Mouse (Mus musculus) spleen, adult 12 weeks (tissue): ENCODE data around the gene Exoc4.

Experiments
- DNase-seq: peaks from one replicate; pipeline ENCODE4 v3.0.0; 2022; ENCODE audit warnings: low spot score

Exoc4 gene

DNA sequence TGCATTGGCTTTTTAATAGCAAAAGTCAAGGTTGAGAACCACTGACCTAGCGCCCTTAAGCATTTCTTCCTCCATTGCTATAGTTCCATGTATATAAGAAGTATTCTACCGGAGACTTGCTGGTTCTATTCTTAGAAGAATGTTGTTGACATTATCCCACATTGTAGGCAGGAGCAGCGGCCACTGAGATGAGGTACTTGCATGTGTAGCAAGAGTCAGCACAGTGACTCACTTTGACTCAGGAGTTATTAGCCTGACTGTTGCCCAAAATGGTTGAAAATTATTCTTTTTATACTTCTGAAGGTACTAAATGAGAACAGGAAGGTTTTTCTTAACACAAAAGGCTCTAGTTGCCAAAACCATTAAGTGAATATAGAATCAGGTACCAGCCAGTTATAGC lies 620.4 kb downstream of the Exoc4 start:
- no peak for DNase-seq

DNA sequence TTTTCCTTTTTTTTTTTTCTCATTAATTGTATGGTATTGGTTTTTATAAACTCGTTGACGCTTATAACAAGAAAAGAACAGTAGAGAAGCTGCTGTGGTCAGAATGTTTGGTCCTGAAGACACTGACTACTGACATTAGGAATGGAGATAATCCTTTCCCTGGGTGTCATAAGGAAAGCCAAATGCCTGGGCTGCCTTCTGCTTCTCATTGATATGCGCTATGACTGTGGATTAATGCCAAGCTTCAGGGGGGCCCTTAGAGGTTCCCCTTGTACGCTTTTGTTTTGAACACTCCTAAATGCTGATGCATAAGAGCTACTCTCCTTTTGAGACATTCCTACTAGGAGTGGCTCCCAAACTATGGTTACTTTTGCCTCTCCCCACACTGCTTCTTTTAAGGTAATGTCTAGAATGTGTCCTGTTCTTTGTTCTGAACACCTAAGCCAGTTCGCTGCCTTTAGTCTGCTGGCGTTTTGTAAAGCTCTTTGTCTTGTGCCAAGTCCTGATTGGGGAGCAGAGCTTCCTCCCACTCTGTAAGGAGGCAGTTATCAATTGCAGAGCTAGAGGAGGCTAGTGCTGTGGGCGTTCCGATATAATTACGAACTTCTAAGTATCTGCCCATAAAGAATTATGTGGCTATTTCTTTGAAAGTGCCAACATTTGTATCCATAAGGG lies 621.7 kb downstream of the Exoc4 start:
- DNase-seq = no peak

DNA sequence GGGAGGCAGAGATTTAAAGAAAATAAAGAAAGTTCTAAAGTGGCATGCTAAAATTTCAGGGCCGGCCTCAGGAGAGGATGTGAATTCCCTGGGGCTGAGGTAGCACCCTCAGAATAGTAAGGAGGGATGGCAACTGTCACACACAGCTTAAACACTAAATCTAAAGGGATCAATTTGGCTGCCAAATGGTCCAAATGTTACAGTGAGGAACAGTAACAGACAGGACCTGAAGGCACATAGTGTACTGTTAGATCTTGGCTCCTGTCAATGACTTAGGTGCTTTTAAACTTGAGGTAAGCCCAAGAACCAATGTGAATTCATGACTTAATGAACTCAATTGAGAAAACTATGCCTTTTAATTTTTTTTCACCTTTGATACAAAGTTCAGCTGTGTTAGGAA lies 622.4 kb downstream of the Exoc4 start:
- no peak for DNase-seq

DNA sequence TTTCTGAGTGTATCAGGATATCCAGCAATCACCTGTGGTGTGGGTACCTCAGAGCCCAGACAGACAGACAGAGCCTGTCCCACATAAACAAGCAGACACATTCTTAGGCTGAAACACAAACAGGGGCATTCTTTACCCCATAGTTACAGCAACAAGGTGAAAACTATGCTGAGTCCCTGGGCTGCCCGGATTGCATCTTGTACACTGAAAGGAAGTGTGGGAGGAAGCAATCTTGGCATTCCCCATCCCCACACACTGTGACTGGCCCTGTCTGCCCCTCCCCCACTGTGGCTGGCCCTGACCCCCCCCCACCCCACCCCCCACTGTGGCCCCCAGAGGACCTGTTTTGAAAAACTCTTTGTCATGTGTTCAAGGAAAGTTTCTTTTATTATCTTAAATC lies 623.3 kb downstream of the Exoc4 start:
- DNase-seq = no peak

DNA sequence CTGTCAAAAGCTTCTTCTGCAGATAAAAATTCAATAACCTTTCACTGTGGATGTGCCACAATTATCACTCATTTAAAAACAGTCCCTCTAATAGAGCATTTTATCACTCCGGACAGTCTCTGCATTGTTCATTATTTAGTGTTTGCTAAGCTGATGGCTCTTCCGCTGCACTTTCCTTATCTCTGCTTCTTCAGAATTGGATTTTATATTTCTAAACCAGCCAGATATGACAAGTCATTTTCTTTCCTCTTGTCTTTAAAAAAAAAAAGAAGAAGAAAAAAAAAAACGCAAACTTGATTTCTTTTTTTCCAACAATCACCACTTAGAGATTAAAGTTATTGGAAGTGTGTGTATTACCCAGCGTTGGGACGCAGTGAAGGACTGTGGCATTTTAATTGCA lies 624.1 kb downstream of the Exoc4 start:
- no peak for DNase-seq

DNA sequence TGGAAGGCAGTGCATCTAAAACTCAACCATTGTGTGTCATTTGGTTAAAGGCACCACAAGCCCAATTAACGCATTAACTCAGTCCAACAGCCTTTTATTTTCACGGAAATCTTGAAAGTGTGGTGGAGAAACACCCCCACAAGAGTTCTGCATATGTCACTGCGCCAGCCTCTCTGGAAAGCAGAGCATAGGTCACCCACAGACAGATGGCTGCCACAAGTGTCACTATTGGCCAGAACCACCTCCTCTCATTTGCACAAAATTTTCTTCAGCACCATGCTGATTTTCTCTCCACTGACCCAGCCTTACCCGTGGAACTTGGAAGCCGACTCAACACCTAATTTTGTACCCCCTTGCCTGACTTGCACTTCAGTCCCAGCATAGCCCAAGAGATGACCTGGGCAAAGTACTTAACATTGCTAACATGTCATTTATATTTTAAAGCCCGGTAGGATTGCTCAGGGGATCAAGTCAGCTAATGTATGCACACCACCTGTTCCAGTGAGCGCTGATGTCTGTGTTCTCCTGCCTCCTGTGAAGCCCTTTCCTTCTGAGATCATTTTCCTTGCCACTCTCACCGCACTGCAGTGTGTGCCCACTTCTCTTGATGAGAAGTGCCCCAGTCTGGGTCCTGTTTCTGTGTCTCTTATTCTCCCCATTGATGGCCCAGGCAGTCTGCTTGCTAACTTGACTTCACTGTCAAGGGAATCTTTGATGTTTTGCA lies 625.6 kb downstream of the Exoc4 start:
- DNase-seq = no peak

DNA sequence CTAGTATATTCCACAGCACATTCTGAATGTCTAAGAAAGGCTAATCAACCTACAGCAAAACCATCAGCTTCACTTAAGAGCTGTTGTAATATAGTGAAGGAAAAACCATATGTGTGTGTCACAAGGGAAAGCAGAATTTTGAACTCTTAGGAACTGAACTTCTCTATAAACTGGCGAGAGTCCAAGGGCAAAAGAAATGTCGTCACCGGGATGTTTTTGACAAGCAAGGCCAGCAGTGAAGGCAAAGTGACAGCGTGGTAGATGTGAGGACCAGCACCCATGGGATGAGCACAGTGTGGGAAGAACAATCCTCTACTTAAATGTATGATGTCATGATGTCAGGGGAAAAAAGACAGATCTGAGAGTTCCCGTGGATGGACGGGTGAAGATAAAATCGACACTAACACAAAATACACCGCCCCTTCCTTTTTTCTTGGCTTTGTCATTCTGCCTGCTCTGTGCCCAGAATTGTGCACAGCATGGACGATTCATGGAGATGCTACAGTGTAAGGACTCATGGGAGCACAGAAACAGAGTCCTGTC lies 635.3 kb downstream of the Exoc4 start:
- DNase-seq = no peak

DNA sequence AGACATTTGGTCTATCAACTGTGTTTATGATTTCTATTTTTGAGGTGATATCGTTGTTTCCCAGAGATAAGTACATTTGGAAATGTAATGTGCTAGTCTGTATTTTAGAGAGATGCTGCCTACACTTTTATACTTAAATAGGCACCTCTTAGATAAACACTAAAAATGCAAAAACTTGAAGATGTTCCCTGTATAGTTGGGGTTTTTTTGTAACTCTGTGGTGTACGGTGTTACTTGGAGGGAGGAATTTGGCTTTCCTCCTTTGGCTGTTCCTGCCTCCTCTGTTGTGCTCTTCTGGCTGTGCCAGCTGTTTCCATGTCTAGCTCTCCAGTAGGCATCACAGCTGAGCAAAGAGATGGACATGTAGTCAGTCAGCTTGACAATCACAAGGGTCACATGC lies 638.1 kb downstream of the Exoc4 start:
- no peak for DNase-seq

DNA sequence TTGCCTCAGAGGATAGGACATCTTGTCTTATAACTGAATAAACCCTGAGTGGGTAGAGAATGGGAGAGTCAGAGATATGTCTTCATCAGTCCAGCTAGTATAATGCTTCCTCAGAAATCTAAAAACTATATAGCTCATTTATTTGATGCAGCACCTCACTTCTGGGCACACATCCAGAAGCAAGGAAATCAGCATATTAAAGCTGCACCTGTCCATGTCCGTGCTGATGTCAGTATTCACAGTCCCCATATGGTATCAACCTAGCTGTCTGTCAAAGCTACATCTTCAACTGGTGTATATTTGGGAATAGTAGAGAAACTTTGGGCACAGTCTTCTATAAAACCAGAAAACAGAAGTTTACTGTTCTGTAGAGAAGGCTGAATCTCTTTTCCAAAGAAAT lies 642.0 kb downstream of the Exoc4 start:
- no peak for DNase-seq

DNA sequence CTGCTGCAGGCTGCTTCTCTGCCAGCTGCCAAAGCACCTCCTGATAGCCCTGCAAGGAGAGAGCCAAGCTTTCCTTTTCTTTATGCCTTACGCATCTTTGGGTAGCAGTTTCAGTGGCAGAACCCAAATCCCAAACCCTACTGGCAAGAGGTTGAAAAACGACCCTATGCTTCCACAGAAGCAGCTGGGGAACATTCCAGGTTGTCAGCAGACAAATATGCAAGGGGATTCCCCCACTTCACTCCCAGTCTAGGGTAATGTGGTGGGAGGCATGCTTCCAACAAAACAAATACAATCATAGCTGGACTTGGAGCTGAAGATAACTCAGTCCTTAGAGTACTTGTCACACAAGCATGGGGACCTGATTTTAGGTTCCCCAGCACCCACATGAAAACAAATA lies 643.3 kb downstream of the Exoc4 start:
- DNase-seq = no peak

DNA sequence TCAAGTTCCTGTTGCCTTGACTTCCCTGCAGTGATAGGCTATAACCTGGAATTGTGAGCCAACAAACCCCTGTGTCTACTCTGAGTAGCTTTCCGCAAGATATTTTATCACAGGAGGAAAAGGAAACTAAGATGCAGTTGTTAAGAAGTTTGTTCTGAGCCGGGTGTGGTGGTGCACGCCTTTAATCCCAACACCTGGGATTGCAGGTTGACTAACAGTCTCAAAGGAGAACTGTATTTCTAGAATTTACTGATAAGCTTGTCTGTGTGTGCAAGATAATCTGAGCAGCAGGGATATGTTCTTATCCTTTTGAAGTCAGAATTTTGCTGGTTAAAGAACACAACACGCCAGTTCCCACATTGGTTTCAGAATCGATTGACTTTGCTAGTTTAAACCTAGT lies 651.1 kb downstream of the Exoc4 start:
- no peak for DNase-seq

DNA sequence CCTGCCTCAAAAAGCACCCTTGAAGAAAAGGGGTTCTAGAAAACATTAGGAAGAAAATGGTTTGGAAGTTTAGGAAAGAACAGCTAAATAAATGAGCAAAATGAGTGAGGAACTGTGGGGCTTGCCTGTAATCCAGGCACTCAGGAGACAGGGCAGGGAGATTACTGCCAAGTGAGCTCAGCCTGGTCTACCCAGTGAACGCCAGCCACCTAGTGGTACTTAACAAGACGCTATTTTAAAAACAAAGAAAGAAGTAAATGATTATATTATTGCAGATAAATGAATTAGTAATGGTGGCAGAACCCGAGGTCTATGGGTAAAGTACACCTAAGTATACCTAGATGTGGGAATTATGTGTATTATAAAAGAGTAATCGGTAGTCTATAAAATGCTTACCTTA lies 651.7 kb downstream of the Exoc4 start:
- no peak for DNase-seq

DNA sequence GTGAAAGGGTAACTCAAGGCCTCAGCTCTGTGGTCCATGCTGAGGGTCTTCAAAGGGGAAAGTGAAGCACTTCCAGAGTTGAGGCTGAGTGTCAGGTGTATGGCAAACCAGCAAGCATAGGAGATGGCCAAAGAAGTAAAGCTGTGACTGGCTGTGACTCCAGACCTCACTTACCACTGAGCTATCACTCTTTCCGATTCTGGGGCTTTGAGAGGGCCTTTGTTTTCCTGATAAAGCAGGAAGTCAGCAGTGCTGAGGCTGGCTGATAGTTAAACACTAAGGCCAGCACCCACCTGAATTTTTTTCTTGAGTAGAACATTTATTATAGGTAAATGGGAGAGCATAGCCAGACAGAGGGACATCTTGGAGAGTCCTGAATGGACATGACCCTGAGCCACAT lies 656.2 kb downstream of the Exoc4 start:
- no peak for DNase-seq

DNA sequence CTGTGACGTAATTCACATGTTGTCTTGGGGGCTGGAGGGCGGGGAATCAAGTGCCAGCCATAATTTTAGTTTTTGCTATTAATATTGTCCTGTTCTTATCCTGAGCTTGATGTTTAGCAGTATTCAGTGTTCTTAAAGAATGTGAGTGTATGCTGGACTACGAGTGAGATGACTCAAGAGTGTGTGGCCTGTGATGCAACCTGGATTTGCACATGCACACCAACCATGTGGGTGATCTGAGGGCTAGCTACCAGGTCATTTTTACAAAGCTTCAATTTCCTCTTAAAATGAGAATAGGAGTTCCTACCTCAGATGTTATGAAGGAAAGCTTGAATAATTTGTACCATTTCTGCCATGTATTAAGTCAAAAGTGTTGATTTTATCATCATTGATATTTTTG lies 661.8 kb downstream of the Exoc4 start:
- no peak for DNase-seq

DNA sequence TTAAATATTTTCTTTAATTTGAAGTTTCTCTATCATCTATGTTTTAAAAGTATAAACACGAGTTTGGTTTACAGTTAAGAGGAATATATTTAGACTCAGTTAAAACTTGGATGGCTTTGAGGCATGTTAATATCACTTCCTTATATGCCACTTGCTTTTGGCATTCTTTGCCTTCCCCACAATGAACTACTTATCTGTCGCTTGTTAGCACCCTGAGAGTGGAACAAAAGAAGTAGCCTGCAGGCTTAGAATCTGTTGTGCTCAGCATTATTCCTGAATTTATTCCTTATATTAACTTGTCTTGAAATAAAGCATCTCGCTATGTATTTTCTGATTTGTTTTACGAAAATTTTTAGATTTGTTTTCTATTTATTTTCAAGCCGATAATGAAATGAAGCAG lies 664.2 kb downstream of the Exoc4 start:
- no peak for DNase-seq

DNA sequence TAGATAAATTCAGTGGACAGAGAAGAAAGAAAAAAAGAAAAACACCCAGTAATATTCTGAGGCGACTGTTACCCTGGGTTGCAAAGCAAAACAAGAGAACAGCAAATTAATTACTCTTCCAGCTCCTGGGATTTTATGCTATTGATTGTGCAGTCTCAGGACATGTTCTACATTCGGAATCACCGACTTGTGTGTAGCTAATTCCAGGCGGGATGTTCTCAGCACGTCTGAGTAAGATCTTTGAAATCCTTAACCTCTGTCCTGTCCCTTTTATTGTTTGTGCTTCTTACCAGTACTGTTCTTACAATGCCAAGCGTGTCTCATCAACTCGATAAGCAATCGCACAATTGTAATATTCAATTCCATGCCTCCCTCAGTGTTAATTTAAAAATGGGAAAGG lies 664.6 kb downstream of the Exoc4 start:
- DNase-seq = no peak

DNA sequence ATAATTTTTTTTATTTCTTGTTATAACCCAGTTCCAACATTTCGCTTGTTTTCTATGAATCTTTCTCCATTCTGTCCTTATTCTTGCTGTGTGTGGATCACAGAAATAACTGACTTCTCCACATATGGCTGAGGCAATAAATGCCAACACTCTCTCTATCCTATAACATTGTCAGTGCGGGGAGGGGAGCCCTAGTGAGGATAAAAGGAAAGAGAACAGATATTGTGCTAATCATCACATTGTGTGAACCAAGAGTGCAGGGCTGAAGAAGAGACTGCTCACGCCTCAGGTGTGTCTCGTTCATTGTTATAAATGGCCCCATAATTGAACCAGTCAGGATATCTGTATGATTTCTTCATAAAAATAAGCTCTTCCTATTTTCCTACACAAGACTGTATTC lies 665.1 kb downstream of the Exoc4 start:
- DNase-seq = no peak

DNA sequence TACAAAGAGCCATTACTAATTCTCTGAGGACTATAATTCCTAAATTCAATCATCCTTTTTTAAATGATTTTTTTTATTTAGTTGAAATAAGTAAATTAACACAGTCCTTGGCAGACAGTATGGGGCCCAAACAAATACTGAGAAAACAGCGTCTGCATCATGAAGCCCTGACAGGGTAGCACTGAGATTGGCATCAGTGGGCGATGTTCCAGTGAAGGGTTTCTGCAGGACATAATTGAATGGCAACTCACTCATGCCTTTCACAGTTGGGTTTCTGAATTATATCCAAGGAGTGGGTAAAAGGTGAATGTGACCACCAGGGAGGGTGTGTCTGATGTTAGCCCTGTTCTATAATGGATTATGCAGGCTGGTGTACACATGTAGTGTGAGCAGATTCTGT lies 674.7 kb downstream of the Exoc4 start:
- no peak for DNase-seq

DNA sequence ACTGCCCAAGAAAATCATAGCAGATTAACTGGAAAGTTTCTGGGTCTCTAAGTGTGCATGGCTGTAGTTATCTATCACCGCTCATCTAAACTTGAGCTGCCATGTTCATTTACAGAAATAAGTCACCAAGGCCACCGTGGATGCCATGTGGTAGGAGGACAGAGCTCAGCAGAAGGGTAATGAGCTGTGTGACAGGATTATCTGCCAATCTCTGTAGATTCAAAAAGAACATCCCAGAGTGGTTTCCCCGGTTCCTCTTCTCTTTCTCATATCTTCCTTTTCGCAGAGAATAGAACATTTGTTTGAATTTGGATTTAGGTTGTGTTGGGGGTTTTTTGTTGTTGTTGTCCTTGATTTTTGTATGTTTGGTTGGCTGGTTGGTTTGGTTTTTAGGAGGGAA lies 676.0 kb downstream of the Exoc4 start:
- no peak for DNase-seq

DNA sequence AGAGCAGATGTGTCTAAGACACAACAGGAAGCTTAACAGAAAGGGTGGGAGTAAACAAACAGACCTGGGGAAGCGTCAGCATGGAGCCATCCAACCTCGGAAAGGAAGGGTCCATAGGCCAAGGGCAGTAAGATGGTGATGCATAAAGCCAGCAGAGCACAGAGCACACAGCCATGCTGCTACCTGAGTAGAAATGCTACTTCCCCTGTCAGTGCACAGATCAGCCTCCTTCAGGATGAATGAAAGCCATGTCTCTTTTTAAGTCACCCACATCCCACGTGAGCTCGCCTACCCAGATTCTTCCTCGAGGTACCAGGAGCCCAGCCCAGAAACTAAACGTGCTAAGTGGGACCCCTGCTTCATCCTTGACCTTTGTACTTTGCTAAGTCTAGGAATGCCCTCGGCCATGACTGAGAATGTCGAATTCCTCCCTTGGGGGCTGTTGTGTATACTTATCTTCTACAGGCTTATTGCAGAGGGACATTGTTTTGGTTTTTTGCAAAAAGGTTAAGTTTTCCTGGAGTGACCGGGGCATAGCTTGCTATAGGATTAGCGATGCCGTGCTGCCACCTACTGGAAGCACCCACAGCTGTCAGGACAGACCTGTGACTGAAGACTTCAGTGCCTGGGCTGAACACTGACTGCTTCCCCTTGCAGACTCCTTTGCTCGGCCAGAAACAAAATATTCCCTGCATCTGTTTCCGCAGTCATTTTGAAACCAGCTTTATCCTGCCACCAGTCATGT lies 680.6 kb downstream of the Exoc4 start:
- DNase-seq = peak; percentile 9

DNA sequence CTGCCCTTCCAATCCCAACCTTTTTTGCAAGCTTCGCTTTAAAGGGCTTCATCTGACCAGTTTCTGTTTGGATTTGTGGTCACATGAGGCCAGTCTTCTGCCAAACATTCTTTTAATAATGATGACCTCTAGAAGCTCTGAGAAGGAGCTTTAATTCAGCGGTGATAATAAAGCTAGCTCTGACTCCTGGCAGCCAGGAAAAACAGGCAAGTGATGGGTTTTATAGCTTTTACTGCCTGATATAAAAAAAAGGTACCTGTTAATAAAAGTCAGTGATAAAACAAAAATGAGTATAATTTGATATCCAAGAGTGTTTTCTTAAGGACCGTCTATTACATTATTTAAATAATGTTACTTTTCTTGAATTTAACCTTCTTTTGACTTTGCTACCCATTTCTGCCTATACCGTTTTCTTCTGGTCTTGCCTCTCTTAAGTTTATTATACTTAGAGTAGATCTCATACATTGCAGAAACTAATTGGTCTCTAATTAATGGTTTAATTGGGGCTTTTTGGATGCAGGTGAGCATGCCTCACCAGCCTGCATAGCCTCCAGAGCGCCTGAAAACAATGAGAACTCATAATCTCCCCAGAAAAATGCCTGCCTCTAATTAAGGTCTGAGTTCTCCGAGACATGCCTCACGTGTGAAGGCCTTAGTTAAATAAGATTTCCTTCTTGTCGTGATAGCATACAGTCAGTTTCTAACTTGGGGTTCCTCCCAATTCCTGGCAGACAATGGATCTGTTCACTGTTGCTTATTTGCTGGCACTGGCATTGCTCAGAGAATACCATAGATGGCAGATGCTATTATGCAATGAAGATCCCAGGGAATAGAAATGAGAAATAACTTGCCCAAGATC lies 681.4 kb downstream of the Exoc4 start:
- no peak for DNase-seq

DNA sequence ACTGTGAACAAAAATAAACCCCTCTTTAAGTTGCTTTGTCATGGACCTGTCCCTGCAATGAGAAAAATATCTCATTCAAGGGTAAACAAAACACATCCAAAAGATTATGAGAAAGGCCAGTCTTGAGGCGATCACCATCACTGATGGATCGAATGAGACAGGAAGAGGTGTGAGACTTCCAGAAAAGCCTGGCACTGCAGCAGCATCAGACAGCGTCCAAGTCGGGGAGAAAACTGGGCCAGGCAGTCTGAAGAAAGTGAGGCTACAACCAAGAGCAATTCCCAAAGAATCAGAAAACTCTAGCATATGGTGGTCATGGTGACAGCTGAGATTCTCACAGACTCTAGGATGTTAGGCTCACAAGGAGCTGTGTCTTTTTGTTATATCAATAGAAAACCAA lies 689.0 kb downstream of the Exoc4 start:
- DNase-seq = no peak
